ENCODE assay signal across 16 mouse cellular contexts in the genomic region with DNA sequence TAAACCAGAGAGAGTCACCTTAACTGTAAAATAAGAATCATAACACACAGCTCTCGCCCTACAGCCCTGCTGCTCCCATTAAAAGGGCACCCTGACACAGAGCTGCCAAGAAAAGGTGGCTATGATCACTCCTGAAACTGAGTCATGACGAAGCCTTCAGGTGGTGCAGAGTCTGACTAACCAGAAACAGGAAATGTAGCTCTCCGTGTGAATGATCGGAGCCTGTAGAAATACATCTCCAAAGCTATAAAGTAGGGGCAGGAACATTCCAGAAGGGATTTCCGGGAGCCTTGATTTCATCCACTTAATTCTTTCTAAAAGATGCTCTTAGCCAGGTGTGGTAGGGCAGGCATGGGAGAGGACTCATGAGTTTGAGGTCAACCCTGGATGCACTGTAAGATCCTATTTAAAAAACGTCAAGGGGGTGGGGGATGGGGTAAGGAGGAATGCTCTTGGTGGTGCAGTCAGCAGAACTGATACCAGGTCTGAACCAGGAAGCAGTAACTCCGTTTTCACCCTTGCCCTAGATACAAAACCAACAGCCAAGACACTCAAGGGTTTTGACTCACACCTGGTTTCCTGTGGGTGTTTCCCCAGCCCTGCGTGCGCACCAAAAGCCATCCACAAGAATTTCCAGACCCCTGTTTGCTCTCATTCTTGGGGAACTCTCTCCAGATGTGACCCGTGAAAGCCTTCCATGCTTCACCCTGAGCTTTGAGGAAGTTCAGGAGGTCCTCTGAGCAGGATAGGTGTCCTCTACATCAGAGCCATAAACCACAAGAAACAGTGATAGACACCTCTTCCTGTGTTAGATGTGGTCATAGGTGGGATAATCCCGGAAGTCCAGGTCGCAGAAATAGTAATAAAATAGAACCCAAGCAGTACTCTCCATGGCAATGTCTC. TPM values are rescaled to one million over a fixed set of nuclear protein-coding genes. Genes with fewer than 3 reads are reported as not detected.
DNase-seq lines count a peak whose midpoint lies in the region; ATAC-seq lines count a peak whose summit lies in the region.
"Had no signal": no experiment of that assay in that cellular context is flagged by ENCODE, and none has a peak within 500 bp of the region (broad histone marks: within the 10 kb centered on the region; RNA-seq: fewer than 3 reads in every experiment).

No protein-coding gene starts in this region.

- no peak overlapping the region for H3K9ac ChIP-seq in intestine, embryonic 16.5 days (ENCODE audit: low read depth, low read length)
- no peak overlapping the region for H3K9ac ChIP-seq in midbrain, embryonic 16.5 days (ENCODE audit: low read depth, low read length)
- H3K9ac ChIP-seq: heart, embryonic 15.5 days; liver, embryonic 14.5 days had no signal

- no peaks in the 10 kb centered on the region for H3K27me3 ChIP-seq in intestine, embryonic 16.5 days (replicated peaks; ENCODE audit: control insufficient read depth, insufficient read depth, low read length)
- H3K27me3 ChIP-seq in midbrain, embryonic 16.5 days (ENCODE audit: control insufficient read depth, insufficient read depth, low read depth, low read length): no peaks in the 10 kb centered on the region
- H3K27me3 ChIP-seq: heart, embryonic 15.5 days; Patski had no signal

- H3K9me3 ChIP-seq in intestine, embryonic 16.5 days (ENCODE audit: control insufficient read depth, low read length): no peaks in the 10 kb centered on the region
- H3K9me3 ChIP-seq in midbrain, embryonic 16.5 days (replicated peaks; ENCODE audit: control insufficient read depth, low read length, poor library complexity, severe bottlenecking): no peaks in the 10 kb centered on the region
- H3K9me3 ChIP-seq: embryonic facial prominence, embryonic 10.5 days; heart, embryonic 15.5 days had no signal

- H3K4me2 ChIP-seq in intestine, embryonic 16.5 days (ENCODE audit: low read depth, low read length): no peak overlapping the region
- H3K4me2 ChIP-seq in midbrain, embryonic 16.5 days (ENCODE audit: low read length): no peak overlapping the region
- H3K4me2 ChIP-seq: heart, embryonic 15.5 days had no signal

- peak; percentile 36 to 67 for DNase-seq in lung, adult 18-20 months
- DNase-seq in lung, postnatal 14 days: no peak
- DNase-seq in natural killer cell, adult 2 months (ENCODE audit: low spot score in 2 of 2): peak; percentile 63 to 70
- peak; percentile 67 for DNase-seq in thymus, postnatal 4 days
- no peak for DNase-seq in frontal cortex, postnatal 10 days (ENCODE audit: low spot score in 2 of 2)
- DNase-seq in layer of hippocampus, postnatal 10 days (ENCODE audit: low spot score in 2 of 2): no peak
- DNase-seq: adrenal gland, postnatal 14 days; cerebellum, adult 11 months had no signal

- ATAC-seq in intestine, embryonic 16.5 days: peak; percentile 69
- no peak for ATAC-seq in midbrain, embryonic 16.5 days
- ATAC-seq: hindbrain, embryonic 16.5 days; Patski had no signal

- H3K27ac ChIP-seq in intestine, embryonic 16.5 days (ENCODE audit: low read length): peak overlapping the region; percentile 30; the same call in 1 of the 2 replicates
- no peak overlapping the region for H3K27ac ChIP-seq in midbrain, embryonic 16.5 days (ENCODE audit: low read length)
- H3K27ac ChIP-seq: embryonic facial prominence, embryonic 10.5 days; heart, embryonic 15.5 days; liver, embryonic 14.5 days had no signal

- no peak overlapping the region for H3K4me3 ChIP-seq in intestine, embryonic 16.5 days (ENCODE audit: low read length)
- no peak overlapping the region for H3K4me3 ChIP-seq in midbrain, embryonic 16.5 days (ENCODE audit: low read depth, low read length)
- H3K4me3 ChIP-seq: embryonic facial prominence, embryonic 10.5 days; heart, embryonic 15.5 days had no signal

- peaks cover 7% of the 10 kb centered on the region; the same call in 1 of the 2 replicates for H3K4me1 ChIP-seq in intestine, embryonic 16.5 days (ENCODE audit: control insufficient read depth, insufficient read depth, low read length)
- H3K4me1 ChIP-seq in midbrain, embryonic 16.5 days (ENCODE audit: control insufficient read depth, insufficient read depth, low read length): no peaks in the 10 kb centered on the region

- H3K36me3 ChIP-seq in intestine, embryonic 16.5 days (ENCODE audit: control insufficient read depth, insufficient read depth, low read length): peaks cover 3% of the 10 kb centered on the region
- peaks cover 11% of the 10 kb centered on the region for H3K36me3 ChIP-seq in midbrain, embryonic 16.5 days (ENCODE audit: control insufficient read depth, insufficient read depth, low read length)

- WGBS in intestine, embryonic 16.5 days: 71% methylated on average over 12 of the region's 12 CpGs
- 92% methylated on average over 12 of the region's 12 CpGs for WGBS in midbrain, embryonic 16.5 days

RNA-seq across cellular contexts. Expression of gene Lmod3, which starts 41.4 kb away (rescaled TPM):
- polyA plus RNA-seq in intestine, embryonic 16.5 days (2015; fragmentation: Nextera tagmentation; extraction: Ambion mirVana): 0.06 and 0.12 TPM in 2 replicates
- 0.09 TPM in 1 of 2 replicates, not detected in the other for polyA plus RNA-seq in midbrain, embryonic 16.5 days (2015; fragmentation: Nextera tagmentation; extraction: Ambion mirVana)
- under 1 TPM in 1 of 2 experiments, not detected in 1; 0.16 TPM for total RNA-seq in layer of hippocampus, postnatal 10 days (2021)
- total RNA-seq: adrenal gland, postnatal 14 days; layer of hippocampus, adult 18-20 months had no signal
- polyA plus RNA-seq: embryonic facial prominence, embryonic 10.5 days; hindbrain, embryonic 16.5 days; liver, embryonic 14.5 days; Patski had no signal

Comparison
In these comparisons a context has a peak if more than half of its experiments do, and no peak if none do; other contexts are left out.
1. DNase-seq: peak in lung, adult 18-20 months (2 of 2), natural killer cell, adult 2 months (2 of 2) and thymus, postnatal 4 days (single experiment); none in lung, postnatal 14 days (single experiment), frontal cortex, postnatal 10 days (0 of 2) and layer of hippocampus, postnatal 10 days (0 of 2).